Mouse (Mus musculus): ENCODE data around the gene Scg3. TPM values are rescaled to one million over a fixed set of nuclear protein-coding genes. Genes with fewer than 3 reads are reported as not detected.
A peak's percentile ranks its signal among the peaks of the same experiment; 100 is the strongest.
"Not testable (repeated sequence)": the region's sequence is repeated elsewhere in the genome, so short reads cannot be mapped to it uniquely, and the experiment has no call there.

Gene Scg3
- polyA plus RNA-seq, 1 experiment from 2014 or later, result 2.2 TPM

- 89% methylated on average over 8 of the region's 8 CpGs for WGBS
- Histone ChIP-seq H3K9me3 (no peaks in the 10 kb centered on the region), H3K27ac (no peak overlapping the region), H3K27me3 (no peaks in the 10 kb centered on the region), H3K9ac (no peak overlapping the region), H3K36me3 (no peaks in the 10 kb centered on the region), H3K4me3 (no peak overlapping the region), H3K4me2 (no peak overlapping the region), H3K4me1 (no peaks in the 10 kb centered on the region)
- no peak for ATAC-seq (ENCODE audit: insufficient number of reproducible peaks, insufficient read depth, low FRiP score, low TSS enrichment, low read depth)
These were observed 22.9 kb downstream of the Scg3 start for GRCm38 (mm10) chr9:75660917-75661316.

GRCm38 (mm10) chr9:75656456-75656855 is 27.4 kb downstream of the Scg3 start:
- not testable (repeated sequence) for H3K9me3 ChIP-seq; H3K4me2 ChIP-seq; H3K9ac ChIP-seq; H3K27me3 ChIP-seq; H3K4me3 ChIP-seq; H3K36me3 ChIP-seq; ATAC-seq (ENCODE audit: insufficient number of reproducible peaks, insufficient read depth, low FRiP score, low TSS enrichment, low read depth); H3K27ac ChIP-seq
- 64% methylated on average over 2 of the region's 3 CpGs for WGBS
- peaks cover 13% of the 10 kb centered on the region; the same call in 1 of the 2 replicates for H3K4me1 ChIP-seq

GRCm38 (mm10) chr9:75653981-75654911 is 29.6 kb downstream of the Scg3 start:
- Histone ChIP-seq H3K27ac (peak overlapping the region; percentile 22), H3K9ac (no peak overlapping the region), H3K27me3 (no peaks in the 10 kb centered on the region), H3K36me3 (no peaks in the 10 kb centered on the region), H3K4me1 (peaks cover 13% of the 10 kb centered on the region; the same call in 1 of the 2 replicates), H3K4me3 (no peak overlapping the region), H3K9me3 (no peaks in the 10 kb centered on the region), H3K4me2 (no peak overlapping the region)
- ATAC-seq (ENCODE audit: insufficient number of reproducible peaks, insufficient read depth, low FRiP score, low TSS enrichment, low read depth), result no peak
- WGBS, result 44% methylated on average over 12 of the region's 12 CpGs

GRCm38 (mm10) chr9:75645405-75645804 is 38.5 kb downstream of the Scg3 start:
- H3K4me2 ChIP-seq, result no peak overlapping the region
- H3K4me1 ChIP-seq, result peaks cover 4% of the 10 kb centered on the region; the same call in 1 of the 2 replicates
- H3K36me3 ChIP-seq, result peaks cover 3% of the 10 kb centered on the region; the same call in 1 of the 2 replicates
- H3K9ac ChIP-seq, result no peak overlapping the region
- H3K4me3 ChIP-seq, result no peak overlapping the region
- no peak for ATAC-seq (ENCODE audit: insufficient number of reproducible peaks, insufficient read depth, low FRiP score, low TSS enrichment, low read depth)
- peaks cover 5% of the 10 kb centered on the region; the same call in 1 of the 2 replicates for H3K9me3 ChIP-seq
- H3K27ac ChIP-seq, result no peak overlapping the region
- WGBS, result 23% methylated on average over 3 of the region's 3 CpGs
- no peaks in the 10 kb centered on the region for H3K27me3 ChIP-seq

GRCm38 (mm10) chr9:75634226-75634625 is 49.6 kb downstream of the Scg3 start:
- H3K9ac ChIP-seq, result no peak overlapping the region
- no peak overlapping the region for H3K4me2 ChIP-seq
- no peaks in the 10 kb centered on the region for H3K27me3 ChIP-seq
- H3K9me3 ChIP-seq, result no peaks in the 10 kb centered on the region
- no peak overlapping the region for H3K4me3 ChIP-seq
- no peak overlapping the region for H3K27ac ChIP-seq
- 0 out of 2 replicates have a peak, but pooled peaks cover 8% of the 10 kb centered on the region for H3K36me3 ChIP-seq
- ATAC-seq (ENCODE audit: insufficient number of reproducible peaks, insufficient read depth, low FRiP score, low TSS enrichment, low read depth), result no peak
- peaks cover 19% of the 10 kb centered on the region for H3K4me1 ChIP-seq
- 82% methylated on average over 4 of the region's 4 CpGs for WGBS

- Histone ChIP-seq H3K4me1 (peaks cover 19% of the 10 kb centered on the region), H3K4me3 (no peak overlapping the region), H3K27ac (no peak overlapping the region), H3K36me3 (0 out of 2 replicates have a peak, but pooled peaks cover 7% of the 10 kb centered on the region), H3K27me3 (no peaks in the 10 kb centered on the region), H3K9ac (no peak overlapping the region), H3K4me2 (no peak overlapping the region), H3K9me3 (no peaks in the 10 kb centered on the region)
- 87% methylated on average over 8 of the region's 8 CpGs for WGBS
- no peak for ATAC-seq (ENCODE audit: insufficient number of reproducible peaks, insufficient read depth, low FRiP score, low TSS enrichment, low read depth)
These were observed 50.3 kb downstream of the Scg3 start for GRCm38 (mm10) chr9:75633603-75634002.

GRCm38 (mm10) chr9:75632902-75633301 is 51.0 kb downstream of the Scg3 start:
- Histone ChIP-seq H3K9ac (no peak overlapping the region), H3K4me1 (peaks cover 19% of the 10 kb centered on the region), H3K9me3 (no peaks in the 10 kb centered on the region), H3K27ac (no peak overlapping the region), H3K36me3 (0 out of 2 replicates have a peak, but pooled peaks cover 4% of the 10 kb centered on the region), H3K4me3 (no peak overlapping the region), H3K27me3 (no peaks in the 10 kb centered on the region), H3K4me2 (no peak overlapping the region)
- WGBS, result 37% methylated on average over 1 of the region's 1 CpGs
- ATAC-seq (ENCODE audit: insufficient number of reproducible peaks, insufficient read depth, low FRiP score, low TSS enrichment, low read depth), result no peak

GRCm38 (mm10) chr9:75632111-75632510 is 51.7 kb downstream of the Scg3 start:
- H3K4me2 ChIP-seq, result peak overlapping the region; percentile 20; the same call in 1 of the 2 replicates
- no peaks in the 10 kb centered on the region for H3K9me3 ChIP-seq
- no peak overlapping the region for H3K4me3 ChIP-seq
- ATAC-seq (ENCODE audit: insufficient number of reproducible peaks, insufficient read depth, low FRiP score, low TSS enrichment, low read depth), result no peak
- 20% methylated on average over 10 of the region's 10 CpGs for WGBS
- H3K9ac ChIP-seq, result peak overlapping the region; percentile 46; the same call in 1 of the 2 replicates
- no peaks in the 10 kb centered on the region for H3K27me3 ChIP-seq
- H3K36me3 ChIP-seq, result 0 out of 2 replicates have a peak, but pooled peaks cover 2% of the 10 kb centered on the region
- H3K4me1 ChIP-seq, result peaks cover 21% of the 10 kb centered on the region
- H3K27ac ChIP-seq, result peak overlapping the region; percentile 39; the same call in 1 of the 2 replicates

- H3K4me2 ChIP-seq, result no peak overlapping the region
- no peak for ATAC-seq (ENCODE audit: insufficient number of reproducible peaks, insufficient read depth, low FRiP score, low TSS enrichment, low read depth)
- H3K9me3 ChIP-seq, result no peaks in the 10 kb centered on the region
- H3K4me3 ChIP-seq, result no peak overlapping the region
- H3K36me3 ChIP-seq, result no peaks in the 10 kb centered on the region
- H3K9ac ChIP-seq, result no peak overlapping the region
- no peak overlapping the region; the same call in 1 of the 2 replicates for H3K27ac ChIP-seq
- peaks cover 30% of the 10 kb centered on the region for H3K4me1 ChIP-seq
- no peaks in the 10 kb centered on the region for H3K27me3 ChIP-seq
- 76% methylated on average over 8 of the region's 8 CpGs for WGBS
These were observed 52.9 kb downstream of the Scg3 start for GRCm38 (mm10) chr9:75630823-75631454.

GRCm38 (mm10) chr9:75626308-75626604 is 57.6 kb downstream of the Scg3 start:
- Histone ChIP-seq H3K9me3 (no peaks in the 10 kb centered on the region), H3K4me3 (peak overlapping the region; percentile 79), H3K27ac (peak overlapping the region; percentile 92), H3K27me3 (no peaks in the 10 kb centered on the region), H3K4me1 (peaks cover 24% of the 10 kb centered on the region), H3K4me2 (peak overlapping the region; percentile 84), H3K36me3 (no peaks in the 10 kb centered on the region), H3K9ac (peak overlapping the region; percentile 94)
- ATAC-seq (ENCODE audit: insufficient number of reproducible peaks, insufficient read depth, low FRiP score, low TSS enrichment, low read depth), result no peak
- under 1% methylated on average over 14 of the region's 14 CpGs for WGBS

- peak within 1 kb of the TSS; percentile 92 for H3K27ac ChIP-seq
- peak; percentile 87 for ATAC-seq (ENCODE audit: insufficient number of reproducible peaks, insufficient read depth, low FRiP score, low TSS enrichment, low read depth)
- under 1% methylated on average over 86 of the region's 94 CpGs for WGBS
- peak within 1 kb of the TSS; percentile 79 for H3K4me3 ChIP-seq
- no peaks in the 10 kb centered on the region for H3K9me3 ChIP-seq
- H3K4me2 ChIP-seq, result peak within 1 kb of the TSS; percentile 84
- H3K27me3 ChIP-seq, result no peaks in the 10 kb centered on the region
- H3K9ac ChIP-seq, result peak within 1 kb of the TSS; percentile 94
- H3K36me3 ChIP-seq, result no peaks in the 10 kb centered on the region
- H3K4me1 ChIP-seq, result peaks cover 19% of the 10 kb centered on the region
These were observed 58.1 kb downstream of the Scg3 start, which contains the start of gene Lysmd2 for GRCm38 (mm10) chr9:75625556-75626307. Gene Lysmd2 (plus strand): TSS chr9:75625741.

Data from embryonic facial prominence, embryonic 13.5 days (tissue).